Comparison of ENCODE assay signal across 10 mouse cellular contexts in the genomic region with DNA sequence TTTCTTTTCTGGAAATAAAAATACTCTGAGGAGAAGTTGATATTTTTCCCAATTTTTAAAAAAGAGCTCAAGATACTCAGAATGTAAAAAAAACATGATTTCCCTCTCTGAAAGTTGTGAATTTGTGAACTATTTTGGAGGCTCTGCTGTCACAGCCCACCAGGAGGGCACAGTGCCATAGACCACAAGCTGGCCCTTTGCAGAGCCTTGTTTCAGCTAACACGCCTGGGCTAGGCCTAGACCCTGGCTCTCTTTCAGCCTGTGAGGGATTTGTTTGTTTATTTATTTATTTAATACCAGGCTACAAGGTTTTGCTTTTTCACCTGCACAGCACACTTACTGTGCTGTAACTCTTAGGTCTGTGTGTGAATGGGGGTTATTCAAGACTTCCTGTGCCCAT.
"Had no signal": no experiment of that assay in that cellular context is flagged by ENCODE, and none has a peak within 500 bp of the region (broad histone marks: within the 10 kb centered on the region; RNA-seq: fewer than 3 reads in every experiment).

No protein-coding gene starts in this region.

- H3K9ac ChIP-seq: liver, embryonic 14.5 days; midbrain, embryonic 13.5 days; stomach, embryonic 15.5 days had no signal

- ATAC-seq: midbrain, embryonic 13.5 days had no signal

- H3K9me3 ChIP-seq: midbrain, embryonic 13.5 days; stomach, embryonic 15.5 days had no signal

- H3K4me1 ChIP-seq: stomach, embryonic 15.5 days had no signal

- H3K4me2 ChIP-seq: midbrain, embryonic 13.5 days; stomach, embryonic 15.5 days had no signal

- H3K27ac ChIP-seq: liver, embryonic 14.5 days; midbrain, embryonic 13.5 days; stomach, embryonic 15.5 days had no signal

- H3K27me3 ChIP-seq: midbrain, embryonic 13.5 days; stomach, embryonic 15.5 days had no signal

- H3K4me3 ChIP-seq: midbrain, embryonic 13.5 days; stomach, embryonic 15.5 days had no signal

- DNase-seq: kidney, adult 11 months; kidney, postnatal 10 days; kidney, postnatal 4 days; liver; lung, adult 18-20 months; thymus, adult 2 months; thymus, postnatal 25 days had no signal

- H3K36me3 ChIP-seq: midbrain, embryonic 13.5 days; stomach, embryonic 15.5 days had no signal
